Mouse (Mus musculus) layer of hippocampus, adult 9-10 months (tissue): ENCODE measurements around the gene Nedd9.

Experiments
- DNase-seq: peaks from one replicate; pipeline ENCODE4 v3.0.0; 2022; ENCODE audit warnings: low spot score

The Nedd9 gene

DNA sequence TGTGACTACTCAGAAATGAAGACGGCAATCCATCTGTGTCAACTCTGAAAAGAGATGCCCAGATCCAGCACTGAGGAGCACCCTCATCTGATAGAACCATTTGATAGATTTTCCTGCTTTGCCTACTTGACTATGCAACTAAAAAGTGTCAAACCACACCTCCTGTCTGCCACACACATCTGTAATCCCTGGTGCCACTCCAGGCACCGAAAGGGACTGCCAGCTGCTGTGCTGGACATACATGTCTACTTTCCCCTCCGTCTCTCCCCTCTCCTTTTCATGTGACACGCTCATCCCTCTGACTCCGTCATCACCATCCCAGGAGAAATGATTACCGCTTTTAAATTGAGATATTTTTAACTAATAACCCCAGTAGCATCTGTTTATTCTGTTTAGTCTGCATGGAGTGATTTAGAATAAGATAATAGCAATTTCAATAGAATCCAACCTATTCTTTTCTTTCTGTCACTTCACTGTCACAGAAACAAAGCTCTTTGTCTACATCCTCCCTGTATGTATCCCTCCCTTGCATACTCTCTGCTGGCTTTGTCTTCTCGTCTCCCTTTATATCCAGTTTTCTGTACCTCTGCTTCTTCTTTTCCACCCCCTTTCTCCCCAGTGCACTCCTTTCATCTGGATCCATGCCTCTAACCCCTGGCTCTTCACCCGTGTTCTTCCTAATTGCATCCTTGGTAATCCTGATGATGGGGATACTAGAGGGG, 5.0 kb upstream of the Nedd9 start:
- DNase-seq, result no peak

DNA sequence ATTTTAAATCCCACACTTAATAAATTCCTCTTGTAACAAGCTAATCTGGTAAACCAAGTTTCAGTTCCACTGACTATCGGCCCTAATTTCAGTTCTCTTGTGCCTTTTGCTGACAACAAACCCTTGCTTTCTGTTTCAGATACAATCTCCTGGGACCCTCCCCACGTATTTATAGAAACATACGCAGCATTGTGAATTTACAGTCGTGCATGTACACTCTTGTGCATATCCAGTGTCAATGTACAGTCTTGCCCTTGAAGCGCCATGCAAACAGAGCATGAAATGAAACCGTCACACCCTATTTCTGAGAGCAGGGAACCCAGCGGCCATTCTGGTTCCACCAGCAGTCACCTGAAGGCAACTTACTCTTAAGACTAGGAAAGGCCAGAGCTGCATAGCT, 4.4 kb upstream of the Nedd9 start:
- no peak for DNase-seq

DNA sequence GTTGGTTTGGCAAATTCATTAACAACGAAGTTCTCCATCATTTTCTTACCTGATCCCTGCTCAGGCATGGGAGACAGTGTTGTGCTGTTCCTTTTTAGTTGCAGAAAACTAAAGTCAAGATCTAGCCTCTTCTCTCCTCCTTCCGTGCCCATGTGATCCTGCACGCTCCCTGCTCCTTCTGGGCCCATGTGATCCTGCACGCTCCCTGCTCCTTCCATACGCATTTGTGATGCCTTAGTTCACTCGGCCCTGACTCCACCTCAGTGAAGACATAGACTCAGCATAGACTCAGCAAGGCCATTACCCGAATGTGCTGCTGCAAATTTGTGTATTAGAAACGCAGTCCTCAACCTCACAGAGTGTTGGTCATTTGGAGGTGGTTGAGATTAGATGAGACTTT, 3.1 kb upstream of the Nedd9 start:
- DNase-seq, result no peak

- no peak for DNase-seq
These were observed 2.6 kb upstream of the Nedd9 start for GRCm38 (mm10) chr13:41489705-41490275.

- DNase-seq, result no peak
These were observed 214 bp upstream of the Nedd9 start for GRCm38 (mm10) chr13:41487409-41487743.

DNA sequence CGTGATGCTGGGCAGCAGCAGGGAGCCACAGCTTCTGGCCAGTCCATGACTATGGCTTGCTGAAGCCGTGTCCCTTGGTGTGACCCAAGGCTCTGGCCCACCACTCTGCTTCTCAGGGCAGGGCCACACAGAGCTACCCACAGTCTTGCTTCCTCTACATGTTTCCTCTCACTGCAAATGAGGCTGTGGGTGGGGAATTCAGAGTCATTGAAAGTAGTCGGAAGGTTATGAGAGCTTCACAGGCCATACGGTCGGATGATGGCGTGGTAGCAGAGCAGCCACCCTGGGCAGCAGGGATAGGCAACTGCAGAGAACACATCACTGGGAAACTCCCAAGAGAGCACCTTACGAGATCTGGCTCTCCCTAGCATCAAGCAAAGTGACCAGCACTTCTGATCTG, 3.2 kb downstream of the Nedd9 start:
- no peak for DNase-seq

- DNase-seq, result no peak
These were observed 4.7 kb downstream of the Nedd9 start for GRCm38 (mm10) chr13:41482408-41483011.

DNA sequence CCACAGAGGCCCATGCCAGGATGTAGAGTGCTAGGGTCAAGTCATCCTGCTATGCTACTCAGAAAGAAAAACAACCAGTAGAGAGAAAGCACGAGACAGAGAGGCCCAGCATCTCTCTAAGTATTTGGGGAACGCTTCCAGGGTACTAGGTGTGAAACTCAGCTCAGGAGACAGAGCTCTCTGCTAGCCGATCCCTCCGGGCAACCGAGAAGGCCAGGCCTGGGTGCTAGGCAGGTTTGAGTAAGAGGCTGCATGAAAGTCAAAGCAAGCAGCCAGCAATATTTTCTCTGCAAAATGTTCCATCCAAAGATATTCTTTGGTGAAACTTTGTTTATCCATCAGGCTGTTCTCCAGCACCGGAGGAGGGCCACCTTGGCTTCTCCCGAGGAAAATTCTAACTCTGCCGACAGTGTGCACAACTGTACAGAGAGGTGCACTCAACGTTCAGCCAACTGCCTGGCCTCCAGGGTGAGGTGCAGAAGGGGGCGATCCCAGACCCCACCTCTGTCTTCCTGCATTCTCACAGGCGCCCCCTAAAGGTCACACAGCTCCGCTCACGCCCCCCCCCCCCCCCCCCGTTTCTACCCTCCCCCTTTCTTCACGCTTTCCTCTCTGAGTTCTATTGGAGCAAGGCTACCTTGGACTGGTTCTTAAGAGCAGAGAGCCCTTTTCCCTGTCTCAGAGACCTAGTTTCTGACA, 7.3 kb downstream of the Nedd9 start:
- DNase-seq, result no peak

- no peak for DNase-seq
These were observed 10.9 kb downstream of the Nedd9 start for GRCm38 (mm10) chr13:41476216-41476615.

DNA sequence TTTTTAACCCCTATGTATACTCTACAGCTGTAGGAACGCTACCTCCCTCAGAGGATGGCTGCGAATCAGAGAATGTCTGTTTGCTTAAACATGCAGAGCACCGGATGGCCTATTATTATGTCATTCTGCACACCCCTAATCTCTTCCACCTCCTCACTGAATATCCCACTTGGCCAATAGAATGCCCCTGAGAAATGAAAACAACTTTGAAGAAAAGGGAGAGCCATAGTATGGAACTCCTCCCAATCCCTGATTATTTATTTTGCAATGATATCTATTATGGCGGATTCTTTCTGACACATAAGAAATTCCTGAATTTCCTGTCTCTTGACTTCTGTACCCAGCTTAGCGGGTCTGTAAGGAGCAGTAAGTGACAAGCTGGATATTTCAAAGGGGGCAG, 12.8 kb downstream of the Nedd9 start:
- no peak for DNase-seq

DNA sequence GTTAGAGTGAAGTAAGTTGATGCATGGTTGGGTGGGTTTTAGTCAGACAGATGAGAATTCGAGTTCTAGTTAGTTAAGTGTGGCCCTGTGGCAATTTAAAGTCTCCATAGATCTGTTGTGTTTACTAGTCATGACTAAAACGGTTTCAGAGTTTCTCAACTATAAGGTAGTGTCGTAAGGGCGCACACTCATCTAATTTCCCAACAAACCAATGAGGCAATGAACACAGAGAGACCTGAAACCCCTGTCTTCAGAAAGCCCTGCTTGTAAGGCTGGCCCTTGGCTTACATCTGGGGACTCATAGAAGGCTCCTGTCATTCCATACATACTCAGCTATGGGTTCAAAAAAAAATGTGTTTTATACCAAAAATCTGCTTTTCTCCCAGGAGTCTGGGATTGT, 13.7 kb downstream of the Nedd9 start:
- no peak for DNase-seq

DNA sequence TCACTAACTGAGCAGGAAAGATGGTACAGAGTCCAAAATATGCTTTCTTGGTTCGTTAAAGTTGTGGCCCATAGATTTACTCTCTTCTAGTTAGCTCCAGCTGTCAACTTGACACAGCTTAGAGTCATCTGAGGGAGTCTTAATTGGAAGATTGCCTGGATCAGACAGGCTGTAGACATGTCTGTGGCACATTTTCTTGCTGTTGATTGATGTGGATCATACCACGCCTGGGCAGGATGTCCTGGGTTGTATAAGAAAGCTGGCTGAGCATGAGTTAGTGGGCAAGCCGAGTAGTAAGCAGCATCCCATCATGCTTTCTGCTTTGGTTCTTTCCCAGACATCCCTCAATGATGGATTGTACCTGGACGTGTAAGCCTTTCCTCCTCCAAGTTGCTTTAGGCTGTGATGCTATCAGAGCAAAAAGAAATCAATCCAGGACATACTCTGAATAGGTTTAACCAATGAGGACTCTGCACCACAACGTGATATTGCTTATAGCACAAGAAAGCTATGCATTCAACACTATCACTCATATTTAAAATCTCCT, 14.2 kb downstream of the Nedd9 start:
- DNase-seq, result no peak

DNA sequence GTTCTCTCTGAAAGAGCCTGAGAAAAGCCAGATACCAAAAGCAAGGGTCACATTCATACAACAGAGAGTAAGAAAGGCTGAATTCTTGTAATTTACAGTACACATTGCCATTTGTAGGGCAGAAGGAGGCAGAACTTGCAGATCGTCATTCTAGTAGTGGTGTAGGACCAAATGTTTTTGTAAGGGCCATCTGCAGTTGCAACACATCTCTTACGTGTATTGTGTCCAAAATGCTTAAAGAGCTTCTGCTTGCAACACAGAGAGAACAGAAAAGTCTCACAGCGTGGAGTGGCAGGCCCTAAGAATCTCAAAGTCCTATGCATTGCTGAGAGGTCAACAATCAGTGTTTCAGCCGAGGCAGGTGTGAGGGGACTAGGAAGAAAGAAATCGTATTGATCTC, 18.9 kb downstream of the Nedd9 start:
- DNase-seq, result no peak

GRCm38 (mm10) chr13:41467036-41467435, 20.1 kb downstream of the Nedd9 start:
- DNase-seq, result no peak

- no peak for DNase-seq
These were observed 20.5 kb downstream of the Nedd9 start for GRCm38 (mm10) chr13:41466616-41467015.

DNA sequence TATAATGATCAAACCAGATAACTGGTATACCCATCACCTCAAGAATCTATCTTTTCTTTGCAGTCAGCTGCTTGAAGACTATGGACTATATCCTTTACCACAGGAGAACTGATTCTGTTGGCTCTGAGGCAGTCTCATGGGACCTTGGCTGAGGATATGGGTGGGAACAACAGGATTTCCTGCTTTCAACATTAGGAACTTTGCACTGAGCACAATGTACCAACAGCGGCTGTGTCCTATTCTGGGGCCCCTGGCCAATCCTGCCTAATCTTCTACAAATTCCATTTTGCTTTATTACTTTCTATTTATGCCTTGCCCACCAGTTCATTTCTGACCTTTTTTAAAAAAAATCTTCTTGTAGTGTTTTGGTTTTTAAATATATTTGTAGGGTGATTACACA, 21.0 kb downstream of the Nedd9 start:
- no peak for DNase-seq

GRCm38 (mm10) chr13:41461418-41461817, 25.7 kb downstream of the Nedd9 start:
- no peak for DNase-seq

DNA sequence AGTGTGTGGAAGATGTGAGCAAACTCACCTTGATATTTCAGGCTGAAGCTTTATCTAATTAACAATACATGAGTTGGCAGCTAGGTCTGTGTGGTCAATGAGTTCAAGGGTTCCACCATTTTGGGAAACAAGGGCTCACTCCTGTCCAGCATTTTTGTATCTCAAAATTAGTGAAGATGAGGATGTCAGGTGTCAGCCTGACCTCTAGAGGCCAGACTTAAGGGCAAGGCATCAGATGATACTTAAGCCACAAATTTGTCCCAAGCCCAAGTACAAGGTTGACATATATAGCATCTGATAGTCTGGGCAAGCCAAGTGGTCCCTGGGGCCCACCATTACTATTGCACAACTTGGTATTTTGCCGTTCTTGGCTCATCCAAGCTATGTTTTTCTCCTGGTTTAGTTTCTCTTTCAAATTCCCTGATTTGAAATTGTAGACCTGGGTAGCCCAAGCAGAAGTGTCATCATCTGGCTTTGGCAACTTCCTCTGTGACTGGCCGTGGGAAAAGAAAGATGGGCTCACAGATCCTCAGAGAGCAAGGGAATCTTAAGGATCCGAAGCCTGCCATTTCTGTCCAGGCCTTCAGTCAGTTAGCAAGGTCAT, 27.4 kb downstream of the Nedd9 start:
- no peak for DNase-seq

GRCm38 (mm10) chr13:41458709-41459108, 28.5 kb downstream of the Nedd9 start:
- no peak for DNase-seq

DNA sequence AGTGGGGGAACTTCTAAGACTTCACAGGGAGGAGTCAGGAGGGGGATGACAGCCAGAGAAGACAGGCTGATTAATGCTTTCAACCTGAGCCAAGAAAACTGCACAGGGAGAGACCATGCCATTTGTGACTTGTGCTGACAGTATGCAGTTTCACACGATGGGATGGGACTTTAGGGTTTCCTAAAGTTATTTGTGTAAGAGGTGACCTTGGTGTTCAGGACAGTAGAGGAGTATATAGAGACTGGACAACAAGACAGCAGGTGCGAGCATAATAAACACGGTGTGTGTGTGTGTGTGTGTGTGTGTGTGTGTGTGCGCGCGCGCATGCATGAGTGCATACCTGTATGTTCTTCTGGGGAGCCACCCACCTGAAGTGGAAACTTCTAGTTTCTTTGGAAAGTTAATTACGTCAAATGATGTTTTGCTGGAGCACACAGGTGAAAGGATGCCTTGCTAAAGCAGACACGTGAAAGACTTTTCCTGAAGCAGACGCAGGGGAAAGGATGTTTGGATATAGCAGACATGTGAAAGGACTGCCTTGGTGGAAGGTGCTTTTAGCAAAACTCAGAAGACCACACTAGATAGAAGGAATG, 29.3 kb downstream of the Nedd9 start:
- no peak for DNase-seq

- DNase-seq, result no peak
These were observed 29.9 kb downstream of the Nedd9 start for GRCm38 (mm10) chr13:41457030-41457797.
